Mouse (Mus musculus) midbrain, embryonic 10.5 days (tissue): ENCODE data around the gene Mttp. TPM values are rescaled to one million over a fixed set of nuclear protein-coding genes. Genes with fewer than 3 reads are reported as not detected.

Experiments
- DNase-seq: peaks from one replicate; pipeline ENCODE4 v3.0.0-alpha.2; 2017; ENCODE audit warnings: low spot score
- H3K27ac ChIP-seq: fragments of 300-500 bp; sonication (generic); replicated peaks from 2 replicates; pipeline ENCODE4 v1.5.1; 2016; ENCODE audit warnings: mild to moderate bottlenecking
- H3K27me3 ChIP-seq: fragments of 300-500 bp; sonication (generic); 2 replicates; pipeline ENCODE4 v1.6.1; 2016; ENCODE audit warnings: low read depth, mild to moderate bottlenecking; ENCODE audit not compliant: poor library complexity, severe bottlenecking
- H3K36me3 ChIP-seq: fragments of 300-500 bp; sonication (generic); 2 replicates; pipeline ENCODE4 v1.6.1; 2016; ENCODE audit warnings: mild to moderate bottlenecking, moderate library complexity
- H3K4me1 ChIP-seq: fragments of 300-500 bp; sonication (generic); 2 replicates; pipeline ENCODE4 v1.6.1; 2016
- H3K4me3 ChIP-seq: fragments of 300-500 bp; sonication (generic); 2 replicates; pipeline ENCODE4 v1.5.1; 2016; ENCODE audit warnings: mild to moderate bottlenecking, moderate library complexity
- H3K9me3 ChIP-seq: fragments of 300-500 bp; sonication (generic); replicated peaks from 2 replicates; pipeline ENCODE4 v1.6.1; 2016; ENCODE audit warnings: mild to moderate bottlenecking
- WGBS: fragments of 180-500 bp; shearing (Covaris S2); methylation state at CpG from one replicate; pipeline ENCODE4 v1.1.7; 2016; 5-methylcytosine and 5-hydroxymethylcytosine counted together
- polyA plus RNA-seq: library from polyadenylated mRNA; unstranded; fragments of >200 nt; fragmentation: Nextera tagmentation; extraction: Ambion mirVana; gene quantifications from 2 replicates; pipeline ENCODE4 v1.2.1, GENCODE M21; 2016

The Mttp gene
- polyA plus RNA-seq, 1 experiment from 2014 or later = 11.3 TPM

- WGBS = 64% methylated on average over 1 of the region's 1 CpGs
- H3K4me3 ChIP-seq = no peak overlapping the region
- no peaks in the 10 kb centered on the region for H3K9me3 ChIP-seq
- H3K27me3 ChIP-seq = no peaks in the 10 kb centered on the region
- no peaks in the 10 kb centered on the region for H3K36me3 ChIP-seq
- H3K27ac ChIP-seq = peak overlapping the region; percentile 61; the same call in 1 of the 2 replicates
- H3K4me1 ChIP-seq = peaks cover 21% of the 10 kb centered on the region
- DNase-seq = no peak
These were observed 14.1 kb downstream of the Mttp start for GRCm38 (mm10) chr3:138130692-138131091.

GRCm38 (mm10) chr3:138129110-138129509 is 15.7 kb downstream of the Mttp start:
- H3K9me3 ChIP-seq = no peaks in the 10 kb centered on the region
- peaks cover 21% of the 10 kb centered on the region for H3K4me1 ChIP-seq
- no peaks in the 10 kb centered on the region for H3K36me3 ChIP-seq
- no peak overlapping the region for H3K27ac ChIP-seq
- H3K27me3 ChIP-seq = no peaks in the 10 kb centered on the region
- 96% methylated on average over 6 of the region's 6 CpGs for WGBS
- no peak overlapping the region for H3K4me3 ChIP-seq
- no peak for DNase-seq

GRCm38 (mm10) chr3:138123842-138124241 is 20.9 kb downstream of the Mttp start:
- 88% methylated on average over 10 of the region's 10 CpGs for WGBS
- no peaks in the 10 kb centered on the region for H3K27me3 ChIP-seq
- H3K36me3 ChIP-seq = no peaks in the 10 kb centered on the region
- no peak for DNase-seq
- H3K9me3 ChIP-seq = no peaks in the 10 kb centered on the region
- H3K4me1 ChIP-seq = peaks cover 8% of the 10 kb centered on the region
- H3K27ac ChIP-seq = no peak overlapping the region
- no peak overlapping the region for H3K4me3 ChIP-seq

GRCm38 (mm10) chr3:138121461-138121860 is 23.3 kb downstream of the Mttp start:
- H3K9me3 ChIP-seq = no peaks in the 10 kb centered on the region
- H3K27me3 ChIP-seq = no peaks in the 10 kb centered on the region
- WGBS = 95% methylated on average over 2 of the region's 2 CpGs
- DNase-seq = no peak
- no peak overlapping the region for H3K27ac ChIP-seq
- no peaks in the 10 kb centered on the region for H3K36me3 ChIP-seq
- no peak overlapping the region for H3K4me3 ChIP-seq
- no peaks in the 10 kb centered on the region for H3K4me1 ChIP-seq

GRCm38 (mm10) chr3:138119444-138120105 is 25.2 kb downstream of the Mttp start:
- Histone ChIP-seq H3K9me3 (no peaks in the 10 kb centered on the region), H3K4me3 (no peak overlapping the region), H3K36me3 (no peaks in the 10 kb centered on the region), H3K27me3 (no peaks in the 10 kb centered on the region), H3K4me1 (no peaks in the 10 kb centered on the region), H3K27ac (no peak overlapping the region)
- WGBS = 96% methylated on average over 16 of the region's 16 CpGs
- no peak for DNase-seq

- Histone ChIP-seq H3K4me1 (no peaks in the 10 kb centered on the region), H3K36me3 (no peaks in the 10 kb centered on the region), H3K27me3 (no peaks in the 10 kb centered on the region), H3K9me3 (no peaks in the 10 kb centered on the region), H3K27ac (no peak overlapping the region), H3K4me3 (no peak overlapping the region)
- 85% methylated on average over 14 of the region's 14 CpGs for WGBS
- no peak for DNase-seq
These were observed 25.9 kb downstream of the Mttp start for GRCm38 (mm10) chr3:138118831-138119230.

GRCm38 (mm10) chr3:138118392-138118791 is 26.4 kb downstream of the Mttp start:
- Histone ChIP-seq H3K27ac (no peak overlapping the region), H3K27me3 (no peaks in the 10 kb centered on the region)
- WGBS = 81% methylated on average over 6 of the region's 6 CpGs

GRCm38 (mm10) chr3:138116871-138117270 is 27.9 kb downstream of the Mttp start:
- Histone ChIP-seq H3K27me3 (no peaks in the 10 kb centered on the region), H3K36me3 (no peaks in the 10 kb centered on the region; the same call in 1 of the 2 replicates), H3K9me3 (no peaks in the 10 kb centered on the region), H3K4me3 (no peak overlapping the region), H3K4me1 (no peaks in the 10 kb centered on the region), H3K27ac (no peak overlapping the region)
- 91% methylated on average over 4 of the region's 4 CpGs for WGBS
- DNase-seq = no peak

More at GRCm38 (mm10) chr3:138118392-138118791, 26.4 kb downstream of the Mttp start:
- H3K4me3 ChIP-seq = no peak overlapping the region
- no peak for DNase-seq
- no peaks in the 10 kb centered on the region; the same call in 1 of the 2 replicates for H3K36me3 ChIP-seq
- H3K9me3 ChIP-seq = no peaks in the 10 kb centered on the region
- no peaks in the 10 kb centered on the region for H3K4me1 ChIP-seq

GRCm38 (mm10) chr3:138114106-138114505 is 30.7 kb downstream of the Mttp start:
- Histone ChIP-seq H3K36me3 (no peaks in the 10 kb centered on the region; the same call in 1 of the 2 replicates), H3K27ac (no peak overlapping the region), H3K4me3 (no peak overlapping the region), H3K9me3 (no peaks in the 10 kb centered on the region), H3K27me3 (no peaks in the 10 kb centered on the region), H3K4me1 (no peaks in the 10 kb centered on the region)
- DNase-seq = no peak
- 86% methylated on average over 17 of the region's 17 CpGs for WGBS

- Histone ChIP-seq H3K4me3 (no peak overlapping the region), H3K4me1 (no peaks in the 10 kb centered on the region), H3K27ac (no peak overlapping the region), H3K27me3 (no peaks in the 10 kb centered on the region), H3K36me3 (no peaks in the 10 kb centered on the region; the same call in 1 of the 2 replicates), H3K9me3 (no peaks in the 10 kb centered on the region)
- DNase-seq = no peak
- 93% methylated on average over 19 of the region's 19 CpGs for WGBS
These were observed 33.6 kb downstream of the Mttp start for GRCm38 (mm10) chr3:138110910-138111782.

GRCm38 (mm10) chr3:138106887-138107286 is 37.9 kb downstream of the Mttp start:
- no peaks in the 10 kb centered on the region for H3K9me3 ChIP-seq
- no peak for DNase-seq
- WGBS = 96% methylated on average over 10 of the region's 10 CpGs
- no peak overlapping the region for H3K4me3 ChIP-seq
- H3K4me1 ChIP-seq = no peaks in the 10 kb centered on the region
- no peaks in the 10 kb centered on the region for H3K27me3 ChIP-seq
- no peak overlapping the region for H3K27ac ChIP-seq
- H3K36me3 ChIP-seq = no peaks in the 10 kb centered on the region

GRCm38 (mm10) chr3:138105056-138105455 is 39.7 kb downstream of the Mttp start:
- H3K27me3 ChIP-seq = no peaks in the 10 kb centered on the region
- no peaks in the 10 kb centered on the region for H3K36me3 ChIP-seq
- 82% methylated on average over 5 of the region's 5 CpGs for WGBS

GRCm38 (mm10) chr3:138103690-138104089 is 41.1 kb downstream of the Mttp start:
- DNase-seq = no peak
- H3K27me3 ChIP-seq = no peaks in the 10 kb centered on the region
- no peaks in the 10 kb centered on the region for H3K4me1 ChIP-seq
- no peaks in the 10 kb centered on the region for H3K36me3 ChIP-seq
- no peaks in the 10 kb centered on the region for H3K9me3 ChIP-seq
- H3K27ac ChIP-seq = no peak overlapping the region
- no peak overlapping the region for H3K4me3 ChIP-seq
- 93% methylated on average over 4 of the region's 4 CpGs for WGBS

More at GRCm38 (mm10) chr3:138105056-138105455, 39.7 kb downstream of the Mttp start:
- no peak for DNase-seq
- Histone ChIP-seq H3K4me3 (no peak overlapping the region), H3K27ac (no peak overlapping the region), H3K9me3 (no peaks in the 10 kb centered on the region), H3K4me1 (no peaks in the 10 kb centered on the region)
